Mouse (Mus musculus): ENCODE measurements around the gene Klhdc2.

The Klhdc2 gene

GRCm38 (mm10) chr12:69296511-69297410, at the start of gene Klhdc2:
Gene Klhdc2 (plus strand): TSS chr12:69296681.
- DNase-seq (ENCODE audit: low spot score in 2 of 2) = peak; percentile 18 to 37

GRCm38 (mm10) chr12:69249766-69250165, 46.7 kb upstream of the Klhdc2 start:
- no peak for DNase-seq (ENCODE audit: low spot score in 2 of 2)

- no peak for DNase-seq (ENCODE audit: low spot score in 2 of 2)
These were observed 45.7 kb upstream of the Klhdc2 start for GRCm38 (mm10) chr12:69250756-69251155.

- no peak for DNase-seq (ENCODE audit: low spot score in 2 of 2)
These were observed 42.7 kb upstream of the Klhdc2 start for GRCm38 (mm10) chr12:69253806-69254205.

GRCm38 (mm10) chr12:69257836-69258235, 38.6 kb upstream of the Klhdc2 start:
- peak; percentile 47 to 48 for DNase-seq (ENCODE audit: low spot score in 2 of 2)

- DNase-seq (ENCODE audit: low spot score in 2 of 2) = no peak
These were observed 34.2 kb upstream of the Klhdc2 start for GRCm38 (mm10) chr12:69262251-69262650.

- DNase-seq (ENCODE audit: low spot score in 2 of 2) = no peak
These were observed 31.4 kb upstream of the Klhdc2 start for GRCm38 (mm10) chr12:69265031-69265430.

- DNase-seq (ENCODE audit: low spot score in 2 of 2) = no peak
These were observed 28.4 kb upstream of the Klhdc2 start for GRCm38 (mm10) chr12:69267956-69268632.

- DNase-seq (ENCODE audit: low spot score in 2 of 2) = no peak
These were observed 27.5 kb upstream of the Klhdc2 start for GRCm38 (mm10) chr12:69268956-69269355.

- DNase-seq (ENCODE audit: low spot score in 2 of 2) = no peak
These were observed 16.5 kb upstream of the Klhdc2 start for GRCm38 (mm10) chr12:69279931-69280469.

- no peak for DNase-seq (ENCODE audit: low spot score in 2 of 2)
These were observed 15.6 kb upstream of the Klhdc2 start for GRCm38 (mm10) chr12:69280915-69281314.

- DNase-seq (ENCODE audit: low spot score in 2 of 2) = no peak
These were observed 13.3 kb upstream of the Klhdc2 start for GRCm38 (mm10) chr12:69283146-69283545.

GRCm38 (mm10) chr12:69287535-69287934, 8.9 kb upstream of the Klhdc2 start:
- DNase-seq (ENCODE audit: low spot score in 2 of 2) = no peak

- no peak for DNase-seq (ENCODE audit: low spot score in 2 of 2)
These were observed 7.8 kb upstream of the Klhdc2 start for GRCm38 (mm10) chr12:69288699-69289098.

- DNase-seq (ENCODE audit: low spot score in 2 of 2) = no peak
These were observed 4.1 kb upstream of the Klhdc2 start for GRCm38 (mm10) chr12:69292401-69292800.

- DNase-seq (ENCODE audit: low spot score in 2 of 2) = no peak
These were observed 2.7 kb upstream of the Klhdc2 start for GRCm38 (mm10) chr12:69293815-69294214.

GRCm38 (mm10) chr12:69294936-69295335, 1.5 kb upstream of the Klhdc2 start:
- no peak for DNase-seq (ENCODE audit: low spot score in 2 of 2)

GRCm38 (mm10) chr12:69295651-69296050, 830 bp upstream of the Klhdc2 start:
- DNase-seq (ENCODE audit: low spot score in 2 of 2) = no peak

GRCm38 (mm10) chr12:69297411-69298150, 1.1 kb downstream of the Klhdc2 start:
- DNase-seq (ENCODE audit: low spot score in 2 of 2) = no peak

- DNase-seq (ENCODE audit: low spot score in 2 of 2) = no peak
These were observed 1.8 kb downstream of the Klhdc2 start for GRCm38 (mm10) chr12:69298281-69298680.

GRCm38 (mm10) chr12:69299231-69299630, 2.8 kb downstream of the Klhdc2 start:
- no peak for DNase-seq (ENCODE audit: low spot score in 2 of 2)

- DNase-seq (ENCODE audit: low spot score in 2 of 2) = no peak
These were observed 3.4 kb downstream of the Klhdc2 start for GRCm38 (mm10) chr12:69299831-69300230.
